Mouse (Mus musculus) small intestine, adult 2 months (tissue): ENCODE data around the gene Gm5447. TPM values are rescaled to one million over a fixed set of nuclear protein-coding genes. Genes with fewer than 3 reads are reported as not detected.

Experiments used
- H3K27ac ChIP-seq: fragments of 200-500 bp; 2 replicates; pipeline ENCODE4 v1.5.1; 2012; ENCODE audit warnings: low read depth, low read length, control low read depth, inconsistent platforms; ENCODE audit not compliant: insufficient read depth
- H3K27me3 ChIP-seq: fragments of 200-500 bp; 2 replicates; pipeline ENCODE4 v1.6.1; 2012; ENCODE audit warnings: mild to moderate bottlenecking, moderate library complexity, low read length, inconsistent platforms; ENCODE audit not compliant: control insufficient read depth, insufficient read depth
- H3K36me3 ChIP-seq: fragments of 200-500 bp; 2 replicates; pipeline ENCODE4 v1.6.1; 2012; ENCODE audit warnings: mild to moderate bottlenecking, low read length, control low read depth, inconsistent platforms; ENCODE audit not compliant: control insufficient read depth, insufficient read depth
- H3K4me1 ChIP-seq: fragments of 200-500 bp; 2 replicates; pipeline ENCODE4 v1.6.1; 2012; ENCODE audit warnings: low read length, inconsistent platforms, mixed read lengths; ENCODE audit not compliant: control insufficient read depth, insufficient read depth, insufficient read length
- H3K4me3 ChIP-seq: fragments of 200-500 bp; 2 replicates; pipeline ENCODE4 v1.5.1; 2012; ENCODE audit warnings: low read depth, mild to moderate bottlenecking, control low read depth, inconsistent platforms, low read length, moderate library complexity
- CTCF ChIP-seq: fragments of 200-500 bp; IDR thresholded peaks from 2 replicates; pipeline ENCODE4 v1.5.1; 2012; ENCODE audit warnings: low read depth, mild to moderate bottlenecking, control low read depth, inconsistent platforms, low read length, moderate library complexity, mixed read lengths; ENCODE audit not compliant: insufficient replicate concordance, insufficient read length; ENCODE audit errors: extremely low read depth
- POLR2A ChIP-seq: fragments of 200-500 bp; IDR thresholded peaks from 2 replicates; pipeline ENCODE4 v1.6.1; 2012; ENCODE audit warnings: low read depth, mild to moderate bottlenecking, control low read depth, inconsistent platforms, low read length, moderate library complexity
- WGBS: fragments of 180-500 bp; shearing (Covaris S2); methylation state at CpG from one replicate; pipeline ENCODE4 v1.1.7; 2018; 5-methylcytosine and 5-hydroxymethylcytosine counted together
- polyA plus RNA-seq: library from polyadenylated mRNA; depleted of rRNA; stranded (reverse); fragments of >200 nt; gene quantifications from 2 replicates; pipeline ENCODE4 v1.2.3, GENCODE M21; 2012

Gm5447 gene
- polyA plus RNA-seq, 1 experiment: 0.06 TPM

- Histone ChIP-seq H3K27me3 (no peaks in the 10 kb centered on the region), H3K36me3 (no peaks in the 10 kb centered on the region), H3K4me3 (peak overlapping the region; percentile 62), H3K4me1 (no peaks in the 10 kb centered on the region; the same call in 1 of the 2 replicates), H3K27ac (peak overlapping the region; percentile 71)
- no peak for TF ChIP-seq POLR2A
- 14% methylated on average over 27 of the region's 27 CpGs for WGBS
These were observed 11.8 kb downstream of the Gm5447 start for GRCm38 (mm10) chr13:30985598-30986466.

DNA sequence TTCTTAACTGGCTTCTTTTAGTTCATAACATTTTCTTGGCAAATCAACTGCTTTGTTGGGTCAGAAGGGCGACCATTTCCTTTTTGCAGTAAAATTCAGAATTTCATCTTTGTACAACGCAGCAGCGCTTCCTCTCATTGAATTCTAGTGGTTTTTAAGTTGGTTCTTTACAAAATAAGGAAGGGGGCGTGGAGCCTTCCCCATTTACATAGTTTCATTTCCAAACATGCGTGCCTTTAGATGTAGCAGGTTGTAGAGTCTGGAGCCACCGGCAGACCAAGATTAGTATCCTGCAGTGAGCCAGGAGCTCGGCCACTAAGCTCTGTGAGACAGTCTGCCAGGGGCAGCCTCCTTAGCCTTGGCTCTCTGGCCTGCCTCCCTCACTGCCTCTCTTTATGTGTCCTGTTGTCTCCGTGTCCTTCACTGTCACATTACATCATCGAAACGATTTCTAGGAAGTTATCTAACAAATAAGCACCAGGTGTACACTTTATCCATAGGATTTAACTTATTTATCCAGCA lies 13.0 kb downstream of the Gm5447 start:
- Histone ChIP-seq H3K27ac (peak overlapping the region; percentile 47), H3K27me3 (no peaks in the 10 kb centered on the region), H3K4me3 (no peak overlapping the region), H3K4me1 (no peaks in the 10 kb centered on the region; the same call in 1 of the 2 replicates), H3K36me3 (no peaks in the 10 kb centered on the region)
- TF ChIP-seq CTCF (no peak), POLR2A (no peak)
- 61% methylated on average over 10 of the region's 10 CpGs for WGBS

- Histone ChIP-seq H3K27ac (no peak overlapping the region), H3K36me3 (no peaks in the 10 kb centered on the region), H3K27me3 (no peaks in the 10 kb centered on the region), H3K4me1 (no peaks in the 10 kb centered on the region; the same call in 1 of the 2 replicates), H3K4me3 (no peak overlapping the region)
- no peak for TF ChIP-seq CTCF
- no peak for TF ChIP-seq POLR2A
- WGBS: 71% methylated on average over 2 of the region's 2 CpGs
These were observed 13.7 kb downstream of the Gm5447 start for GRCm38 (mm10) chr13:30987686-30988085.

DNA sequence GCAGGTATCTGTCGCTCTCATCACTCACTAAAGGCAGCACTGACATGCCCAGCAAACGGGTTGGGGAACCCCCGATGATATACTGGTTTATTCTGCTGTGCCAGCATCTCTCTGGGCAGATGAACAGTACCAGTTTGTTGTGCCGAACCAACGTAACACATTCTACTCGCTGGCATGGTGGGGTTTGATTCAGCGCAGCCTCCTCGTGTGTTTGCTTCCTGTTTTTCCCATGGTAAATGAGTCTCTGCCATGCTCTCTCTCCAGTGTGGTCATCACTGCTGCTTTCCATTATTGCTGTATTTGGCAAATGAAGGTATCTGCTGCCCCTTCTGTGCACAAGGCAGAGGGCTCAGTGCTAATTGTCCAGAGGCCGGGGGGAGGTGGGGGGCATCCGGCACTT lies 15.7 kb downstream of the Gm5447 start:
- 76% methylated on average over 10 of the region's 10 CpGs for WGBS
- TF ChIP-seq CTCF (no peak), POLR2A (no peak)
- H3K4me3 ChIP-seq: no peak overlapping the region

DNA sequence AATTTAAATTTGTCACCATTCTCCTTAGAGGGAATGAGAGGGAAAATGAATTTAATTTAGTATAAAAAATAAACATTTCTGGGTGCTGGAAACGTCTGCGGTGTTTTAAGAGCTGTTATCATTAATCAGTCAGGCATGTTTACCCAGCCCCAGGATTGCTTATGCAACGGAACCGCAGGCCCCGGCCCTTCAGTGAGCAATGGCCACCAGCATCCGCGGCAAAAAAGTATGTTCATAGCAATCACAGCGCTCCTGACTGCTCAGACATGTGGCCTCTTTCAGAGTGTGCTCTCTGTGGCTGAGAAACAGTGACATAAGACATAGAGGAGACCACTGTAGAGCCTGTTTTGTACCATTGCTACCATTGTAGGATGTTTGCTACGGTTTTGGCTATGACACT lies 16.2 kb downstream of the Gm5447 start:
- Histone ChIP-seq H3K36me3 (no peaks in the 10 kb centered on the region), H3K27me3 (no peaks in the 10 kb centered on the region), H3K4me3 (no peak overlapping the region), H3K27ac (0 out of 2 replicates have a peak overlapping the region, but pooled peaks have one; percentile 26), H3K4me1 (no peaks in the 10 kb centered on the region; the same call in 1 of the 2 replicates)
- TF ChIP-seq POLR2A: no peak
- TF ChIP-seq CTCF: no peak
- 33% methylated on average over 9 of the region's 9 CpGs for WGBS

More for the DNA sequence above, 15.7 kb downstream of the Gm5447 start:
- Histone ChIP-seq H3K27me3 (no peaks in the 10 kb centered on the region), H3K36me3 (no peaks in the 10 kb centered on the region), H3K27ac (0 out of 2 replicates have a peak overlapping the region, but pooled peaks have one; percentile 11), H3K4me1 (no peaks in the 10 kb centered on the region; the same call in 1 of the 2 replicates)

DNA sequence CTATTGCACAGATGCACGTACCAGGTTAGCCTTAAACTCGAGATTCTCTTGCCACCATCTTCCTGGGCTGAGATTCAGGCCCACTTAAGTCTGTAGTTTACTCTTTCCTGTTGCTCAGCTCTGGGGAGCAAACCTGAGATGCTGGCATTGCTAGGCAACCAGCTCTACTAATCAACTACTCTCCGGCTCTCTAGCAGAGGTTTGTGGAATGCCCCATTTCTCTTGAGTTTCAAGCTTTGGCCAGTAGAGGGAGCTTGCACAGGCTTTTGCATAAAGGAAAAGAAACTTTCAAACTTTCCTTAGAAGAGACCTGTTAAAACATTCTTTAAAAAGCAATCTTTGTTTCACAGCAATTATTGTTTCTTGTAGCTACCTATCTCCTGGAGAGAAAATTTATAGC lies 19.8 kb downstream of the Gm5447 start:
- WGBS: 30% methylated on average over 3 of the region's 3 CpGs
- TF ChIP-seq CTCF (peak; percentile 33; the same call in 1 of the 2 replicates), POLR2A (no peak)
- Histone ChIP-seq H3K27me3 (no peaks in the 10 kb centered on the region), H3K36me3 (no peaks in the 10 kb centered on the region), H3K4me3 (no peak overlapping the region), H3K27ac (no peak overlapping the region), H3K4me1 (no peaks in the 10 kb centered on the region; the same call in 1 of the 2 replicates)

GRCm38 (mm10) chr13:30994249-30994858 lies 20.4 kb downstream of the Gm5447 start:
- no peaks in the 10 kb centered on the region; the same call in 1 of the 2 replicates for H3K4me1 ChIP-seq
- WGBS: 74% methylated on average over 6 of the region's 6 CpGs
- H3K27ac ChIP-seq: no peak overlapping the region
- no peak for TF ChIP-seq CTCF
- TF ChIP-seq POLR2A: no peak
- H3K36me3 ChIP-seq: no peaks in the 10 kb centered on the region
- no peak overlapping the region for H3K4me3 ChIP-seq
- H3K27me3 ChIP-seq: no peaks in the 10 kb centered on the region
